Mouse (Mus musculus) skeletal muscle tissue, adult 2 months (tissue): Measurements from ENCODE around the gene Rab10.

Experiments
- DNase-seq: peaks from one replicate; pipeline ENCODE4 v3.0.0-alpha.2; 2012; ENCODE audit warnings: low read depth, low spot score

The Rab10 gene

DNA sequence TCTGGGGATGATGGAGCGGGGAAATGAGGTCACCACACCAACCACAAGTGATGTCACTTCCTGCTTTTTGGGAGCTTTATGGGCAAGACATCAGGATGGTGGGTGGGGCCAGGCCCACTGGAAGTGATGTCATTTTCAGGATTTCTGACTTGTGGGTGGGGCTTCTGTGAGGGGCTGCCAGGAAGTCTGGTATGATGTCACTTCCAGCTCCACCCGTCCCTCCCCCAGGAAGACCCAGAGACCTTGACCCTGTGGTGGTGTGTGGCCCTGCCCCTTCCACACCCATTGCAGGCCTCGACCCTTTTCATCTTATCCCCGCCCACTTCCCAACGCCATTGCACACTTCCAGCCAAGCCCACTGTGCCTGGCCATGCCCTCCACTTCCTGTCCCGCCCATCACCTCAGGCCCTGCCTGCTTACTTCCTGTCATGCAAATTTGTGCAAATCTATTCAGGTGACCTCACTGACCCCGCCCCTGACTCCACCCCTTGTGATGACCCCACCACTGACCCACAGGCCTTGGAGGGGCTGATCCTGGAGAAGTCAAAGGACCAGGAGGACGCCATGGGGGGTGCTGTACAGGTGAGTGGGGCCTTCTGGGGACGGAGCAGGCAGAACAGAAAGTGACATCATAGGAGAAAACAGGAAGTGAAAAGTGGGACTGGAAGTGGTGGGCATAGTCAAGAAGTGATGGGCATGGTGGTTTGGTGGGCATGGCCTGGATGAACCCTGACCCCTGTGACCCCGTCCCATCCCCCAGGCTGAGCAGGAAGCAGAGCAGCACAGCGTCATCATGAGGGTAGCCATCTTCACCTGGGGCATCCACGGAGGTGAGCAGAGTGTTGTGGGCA, 72.7 kb downstream of the Rab10 start:
- DNase-seq = no peak

GRCm38 (mm10) chr12:3236163-3236641, 73.6 kb downstream of the Rab10 start:
- no peak for DNase-seq

DNA sequence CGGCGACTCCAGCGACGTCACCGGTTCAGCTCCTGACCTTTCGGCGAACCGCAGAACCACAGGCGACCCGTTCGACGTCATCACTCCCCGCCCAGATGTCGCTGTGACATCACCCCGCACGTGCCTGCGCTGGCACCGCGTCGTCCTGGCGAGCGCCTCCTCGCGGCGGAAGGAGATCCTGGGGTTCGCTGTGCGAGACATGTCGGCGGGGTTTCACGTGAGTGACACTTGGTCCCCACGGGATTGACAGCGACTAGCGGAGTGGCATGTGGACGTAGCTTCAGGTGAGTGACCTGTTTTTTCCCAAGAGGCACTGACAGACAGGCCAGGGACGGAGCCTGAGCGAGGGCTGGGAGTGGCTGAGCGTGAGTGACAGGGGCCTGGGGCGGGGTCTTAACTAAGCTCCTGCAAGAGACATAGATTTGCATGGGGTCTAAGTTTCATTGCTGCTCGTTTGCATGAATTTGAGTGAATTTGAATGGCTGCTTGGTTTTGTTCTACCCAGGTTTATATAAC, 74.1 kb downstream of the Rab10 start:
- peak; percentile 93 for DNase-seq

GRCm38 (mm10) chr12:3235124-3235631, 74.6 kb downstream of the Rab10 start:
- peak; percentile 98 for DNase-seq

DNA sequence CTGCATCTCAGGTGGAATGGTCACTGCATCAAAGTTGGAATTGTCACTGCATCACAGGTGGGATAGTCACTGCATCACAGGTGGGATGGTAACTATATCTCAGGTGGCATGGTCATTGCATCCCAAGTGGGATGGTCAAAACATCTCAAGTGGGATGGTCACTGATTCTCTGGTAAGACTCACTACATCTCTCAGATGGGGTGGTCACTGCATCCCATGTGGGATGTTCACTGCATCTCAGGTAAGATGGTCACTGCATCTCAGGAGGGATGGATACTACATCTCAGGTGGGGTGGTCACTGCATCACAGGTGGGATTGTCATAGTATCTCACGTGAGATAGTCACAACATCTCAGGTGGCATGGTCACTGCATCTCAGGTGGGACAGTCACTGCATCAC, 75.7 kb downstream of the Rab10 start:
- no peak for DNase-seq

DNA sequence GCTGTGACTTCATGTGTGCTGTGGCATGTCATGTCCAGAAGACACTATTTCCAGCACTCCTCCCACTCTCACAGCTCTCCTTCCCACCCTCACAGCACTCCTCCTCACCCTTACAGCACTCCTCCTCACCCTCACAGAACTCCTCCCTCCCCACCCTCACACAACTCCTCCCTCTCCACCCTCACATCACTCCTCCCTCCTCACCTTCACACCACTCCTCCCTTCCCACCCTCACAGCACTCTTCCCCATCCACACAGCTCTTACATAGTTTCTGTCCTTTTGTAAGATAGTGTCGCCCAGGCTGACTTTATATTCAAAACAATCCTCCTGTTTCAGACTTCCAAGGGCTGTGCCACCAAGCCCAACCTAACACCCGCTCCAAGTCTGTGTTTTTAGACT, 86.4 kb downstream of the Rab10 start:
- no peak for DNase-seq

GRCm38 (mm10) chr12:3210181-3210580, 99.6 kb downstream of the Rab10 start:
- no peak for DNase-seq

DNA sequence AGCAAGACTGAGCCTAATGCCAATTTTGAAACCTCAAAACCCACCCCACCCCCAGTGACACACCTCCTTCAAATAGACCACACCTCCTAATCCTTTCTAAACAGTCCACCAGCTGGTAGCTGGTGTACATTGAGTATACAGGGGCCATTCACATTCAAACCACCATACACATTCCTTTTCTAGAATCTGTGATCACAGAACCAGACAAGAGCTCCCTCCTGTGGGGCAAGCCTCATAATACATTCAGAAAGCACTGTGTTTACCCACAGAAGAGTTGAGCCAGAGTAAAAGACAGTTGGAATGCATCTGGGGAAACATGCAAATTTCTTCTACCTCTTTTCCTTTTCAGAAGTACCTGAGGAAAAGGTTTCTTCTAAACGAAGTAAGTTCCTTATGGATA, 100.6 kb downstream of the Rab10 start:
- no peak for DNase-seq
